Mouse (Mus musculus) c-Kit-positive CD71-positive TER-119-positive erythroid progenitor cells, embryonic 14.5 days (primary cell): ENCODE data around the gene Pcbp3.
"Not testable (repeated sequence)": the region's sequence is repeated elsewhere in the genome, so short reads cannot be mapped to it uniquely, and the experiment has no call there.

Experiments used
- DNase-seq: peaks from one replicate; pipeline ENCODE4 v3.0.0-alpha.2; 2013; ENCODE audit warnings: low spot score

Gene Pcbp3

GRCm38 (mm10) chr10:76798751-76799585, 162.7 kb downstream of the Pcbp3 start:
- DNase-seq = no peak

- no peak for DNase-seq
Observed at GRCm38 (mm10) chr10:76794102-76794501, 167.6 kb downstream of the Pcbp3 start.

GRCm38 (mm10) chr10:76791475-76791874, 170.2 kb downstream of the Pcbp3 start:
- peak; percentile 39 for DNase-seq

GRCm38 (mm10) chr10:76789885-76790284, 171.8 kb downstream of the Pcbp3 start:
- DNase-seq = no peak

- DNase-seq = no peak
Observed at GRCm38 (mm10) chr10:76785312-76785711, 176.4 kb downstream of the Pcbp3 start.

GRCm38 (mm10) chr10:76779225-76779624, 182.5 kb downstream of the Pcbp3 start:
- no peak for DNase-seq

GRCm38 (mm10) chr10:76771624-76772023, 190.1 kb downstream of the Pcbp3 start:
- no peak for DNase-seq

GRCm38 (mm10) chr10:76771086-76771485, 190.6 kb downstream of the Pcbp3 start:
- no peak for DNase-seq

GRCm38 (mm10) chr10:76769581-76769980, 192.1 kb downstream of the Pcbp3 start:
- no peak for DNase-seq

GRCm38 (mm10) chr10:76766196-76766595, 195.5 kb downstream of the Pcbp3 start:
- no peak for DNase-seq

GRCm38 (mm10) chr10:76764927-76765326, 196.8 kb downstream of the Pcbp3 start:
- DNase-seq = no peak

GRCm38 (mm10) chr10:76763016-76763415, 198.7 kb downstream of the Pcbp3 start:
- no peak for DNase-seq

- no peak for DNase-seq
Observed at GRCm38 (mm10) chr10:76762411-76762810, 199.3 kb downstream of the Pcbp3 start.

GRCm38 (mm10) chr10:76759878-76760277, 201.8 kb downstream of the Pcbp3 start:
- DNase-seq = no peak

GRCm38 (mm10) chr10:76753640-76754039, 208.0 kb downstream of the Pcbp3 start:
- DNase-seq = no peak

GRCm38 (mm10) chr10:76744267-76744666, 217.4 kb downstream of the Pcbp3 start:
- DNase-seq = not testable (repeated sequence)

- no peak for DNase-seq
Observed at GRCm38 (mm10) chr10:76736764-76737163, 224.9 kb downstream of the Pcbp3 start.

- peak; percentile 62 for DNase-seq
Observed at GRCm38 (mm10) chr10:76734979-76735378, 226.7 kb downstream of the Pcbp3 start.

GRCm38 (mm10) chr10:76733677-76734068, 228.0 kb downstream of the Pcbp3 start:
- DNase-seq = no peak

GRCm38 (mm10) chr10:76732881-76733676, 228.6 kb downstream of the Pcbp3 start:
- DNase-seq = no peak

GRCm38 (mm10) chr10:76732391-76732790, 229.3 kb downstream of the Pcbp3 start:
- no peak for DNase-seq

GRCm38 (mm10) chr10:76731621-76732239, 230.0 kb downstream of the Pcbp3 start:
- DNase-seq = no peak
